In the genomic region with DNA sequence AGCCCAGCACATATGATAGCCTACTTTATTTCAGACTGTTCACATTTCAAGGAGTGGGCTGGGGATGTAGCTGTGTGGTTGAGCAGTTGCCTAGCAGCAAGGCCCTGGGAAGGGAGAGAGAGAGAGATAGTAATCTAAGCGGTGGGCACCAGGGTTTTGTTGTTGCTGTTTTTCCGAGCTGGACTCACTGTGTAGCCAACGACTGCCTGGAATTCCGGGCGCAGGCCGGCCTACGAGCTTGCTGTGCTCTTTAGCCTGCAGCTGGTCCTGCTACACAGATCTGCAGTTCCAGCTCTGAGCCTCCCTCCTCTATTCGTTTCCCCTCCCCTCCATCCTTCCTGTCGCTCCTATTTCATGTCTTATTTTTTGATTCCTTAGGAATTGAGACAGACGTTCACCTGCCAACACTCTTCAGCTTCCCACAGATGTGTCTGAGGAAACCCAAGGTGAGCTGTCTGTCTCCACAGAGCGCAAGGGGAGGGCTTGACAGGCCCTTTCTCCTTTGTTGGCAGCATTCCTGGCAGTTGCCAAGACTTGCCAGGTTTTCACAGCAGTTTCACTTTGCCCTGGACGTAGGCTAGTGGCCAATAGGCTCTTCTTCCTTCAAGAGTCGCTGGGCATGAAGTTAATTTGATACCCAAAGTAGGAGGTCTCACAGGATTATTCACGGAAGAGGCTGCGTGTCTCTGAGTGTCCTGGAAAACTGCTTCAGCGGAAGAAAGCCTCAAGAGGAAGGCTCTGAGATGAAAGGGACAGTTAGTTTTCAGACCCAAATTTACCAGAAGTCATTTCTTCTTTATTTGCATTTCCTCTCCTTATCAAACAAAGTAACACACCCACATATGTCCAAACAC, we compare ENCODE assay signal across 8 mouse cellular contexts. TPM values are rescaled to one million over a fixed set of nuclear protein-coding genes. Genes with fewer than 3 reads are reported as not detected.
A peak's percentile ranks its signal among the peaks of the same experiment; 100 is the strongest.
DNase-seq lines count a peak whose midpoint lies in the region; ATAC-seq lines count a peak whose summit lies in the region.

No protein-coding gene starts in this region.

- peak; percentile 55 to 67 for DNase-seq in urinary bladder, adult 18-20 months (ENCODE audit: low spot score in 2 of 2)
- DNase-seq in urinary bladder, postnatal 10 days (ENCODE audit: low spot score), result no peak
- peak; percentile 68 for DNase-seq in embryo, embryonic 11 days
- DNase-seq in kidney, postnatal 10 days, result peak; percentile 76
- peak; percentile 62 for DNase-seq in retina, embryonic 14.5 days (ENCODE audit: low spot score)

- H3K27me3 ChIP-seq in heart, embryonic 15.5 days, result no peaks in the 10 kb centered on the region
- no peaks in the 10 kb centered on the region for H3K27me3 ChIP-seq in lung, embryonic 15.5 days

- H3K9me3 ChIP-seq in heart, embryonic 15.5 days (replicated peaks), result no peaks in the 10 kb centered on the region
- no peaks in the 10 kb centered on the region for H3K9me3 ChIP-seq in lung, embryonic 15.5 days

- no peak overlapping the region for H3K4me3 ChIP-seq in heart, embryonic 15.5 days
- peak overlapping the region; percentile 16; the same call in 1 of the 2 replicates for H3K4me3 ChIP-seq in lung, embryonic 15.5 days

- H3K36me3 ChIP-seq in heart, embryonic 15.5 days, result no peaks in the 10 kb centered on the region
- H3K36me3 ChIP-seq in lung, embryonic 15.5 days, result no peaks in the 10 kb centered on the region

- WGBS in heart, embryonic 15.5 days, result 22% methylated on average over 16 of the region's 16 CpGs
- 14% methylated on average over 16 of the region's 16 CpGs for WGBS in lung, embryonic 15.5 days

- ATAC-seq in heart, embryonic 15.5 days (replicated peaks; ENCODE audit: insufficient number of reproducible peaks, insufficient read depth, low FRiP score, low read depth), result peak; percentile 47; the same call in 1 of the 2 replicates
- ATAC-seq in lung, embryonic 15.5 days (ENCODE audit: borderline replicate concordance, extremely low read depth, low FRiP score, low TSS enrichment), result no peak; the same call in 1 of the 2 replicates
- ATAC-seq in granulocyte monocyte progenitor cell, adult 5-6 weeks (replicated peaks; ENCODE audit: poor library complexity, severe bottlenecking), result no peak

- peak overlapping the region; percentile 52 for H3K27ac ChIP-seq in heart, embryonic 15.5 days
- H3K27ac ChIP-seq in lung, embryonic 15.5 days, result peak overlapping the region; percentile 73

- H3K9ac ChIP-seq in heart, embryonic 15.5 days, result no peak overlapping the region
- no peak overlapping the region for H3K9ac ChIP-seq in lung, embryonic 15.5 days

- peaks cover 52% of the 10 kb centered on the region for H3K4me1 ChIP-seq in heart, embryonic 15.5 days (replicated peaks)
- H3K4me1 ChIP-seq in lung, embryonic 15.5 days, result peaks cover 86% of the 10 kb centered on the region

- peak overlapping the region; percentile 20; the same call in 1 of the 2 replicates for H3K4me2 ChIP-seq in heart, embryonic 15.5 days
- H3K4me2 ChIP-seq in lung, embryonic 15.5 days, result peak overlapping the region; percentile 37

RNA-seq across cellular contexts. Expression of gene Nfkbia, which starts 28.2 kb away (rescaled TPM):
- polyA plus RNA-seq in heart, embryonic 15.5 days (2015; fragmentation: Nextera tagmentation; extraction: Ambion mirVana), result 61.4 and 82.5 TPM in 2 replicates
- 110 and 116 TPM in 2 replicates for polyA plus RNA-seq in lung, embryonic 15.5 days (2015; fragmentation: Nextera tagmentation; extraction: Ambion mirVana)
- total RNA-seq in granulocyte monocyte progenitor cell, adult 5-6 weeks (2014; fragmentation: Nextera tagmentation), result 7.5 and 15.3 TPM in 2 replicates
- 65.5 and 75.3 TPM in 2 replicates for total RNA-seq in granulocyte monocyte progenitor cell, adult 5-6 weeks (2017)
